Mouse (Mus musculus): ENCODE data around the gene Zswim4. TPM values are rescaled to one million over a fixed set of nuclear protein-coding genes. Genes with fewer than 3 reads are reported as not detected.

Zswim4 gene
- polyA plus RNA-seq, 1 experiment from 2014 or later = 2.0 TPM

GRCm38 (mm10) chr8:84255858-84256257 lies 19.0 kb upstream of the Zswim4 start:
- peak overlapping the region; percentile 100 for H3K4me2 ChIP-seq
- peaks cover 65% of the 10 kb centered on the region for H3K36me3 ChIP-seq (replicated peaks)
- WGBS (ENCODE audit: insufficient replicate concordance) = 72% methylated on average over 3 of the region's 3 CpGs
- H3K27ac ChIP-seq (replicated peaks) = 0 out of 2 replicates have a peak overlapping the region, but pooled peaks have one; percentile 91
- H3K4me1 ChIP-seq (replicated peaks) = peaks cover 30% of the 10 kb centered on the region
- no peaks in the 10 kb centered on the region for H3K27me3 ChIP-seq
- H3K9me3 ChIP-seq (replicated peaks) = no peaks in the 10 kb centered on the region
- peak overlapping the region; percentile 78 for H3K4me3 ChIP-seq (replicated peaks)
- H3K9ac ChIP-seq = no peak overlapping the region
- ATAC-seq (ENCODE audit: insufficient read depth) = no peak

- H3K27ac ChIP-seq (replicated peaks) = peak within 1 kb of the TSS; percentile 83
- H3K9ac ChIP-seq = peak within 1 kb of the TSS; percentile 90
- H3K9me3 ChIP-seq (replicated peaks) = no peaks in the 10 kb centered on the region
- WGBS (ENCODE audit: insufficient replicate concordance) = 4% methylated on average over 52 of the region's 52 CpGs
- peak; percentile 92 for ATAC-seq (ENCODE audit: insufficient read depth)
- no peaks in the 10 kb centered on the region for H3K27me3 ChIP-seq
- peaks cover 69% of the 10 kb centered on the region for H3K36me3 ChIP-seq (replicated peaks)
- peaks cover 32% of the 10 kb centered on the region for H3K4me1 ChIP-seq (replicated peaks)
- peak within 1 kb of the TSS; percentile 95 for H3K4me3 ChIP-seq (replicated peaks)
- peak within 1 kb of the TSS; percentile 74 for H3K4me2 ChIP-seq
These were observed 12.7 kb upstream of the Zswim4 start, which contains the start of gene D8Ertd738e for GRCm38 (mm10) chr8:84249257-84250170. Gene D8Ertd738e (minus strand): TSS chr8:84249719.

DNA sequence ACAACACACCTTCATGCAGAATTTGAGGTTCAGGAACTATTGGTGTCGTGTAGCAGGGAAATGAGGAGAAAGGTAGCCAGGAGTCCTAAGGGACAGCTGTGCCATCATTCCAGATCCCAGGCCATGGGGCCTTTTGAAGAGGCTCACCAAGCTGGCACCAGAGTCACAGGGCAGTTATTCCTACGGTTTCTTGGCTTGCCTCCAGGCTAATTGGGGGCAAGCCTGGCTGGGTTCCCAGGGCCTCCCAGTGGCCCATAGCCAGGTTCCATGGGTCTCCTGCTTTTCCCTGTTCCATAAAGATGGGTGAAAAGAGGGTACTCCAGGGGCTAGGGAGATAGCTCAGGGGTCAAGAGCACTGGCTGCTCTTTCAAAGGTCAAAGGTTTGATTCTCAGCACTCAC lies 5.0 kb upstream of the Zswim4 start:
- no peak for ATAC-seq (ENCODE audit: insufficient read depth)
- no peak overlapping the region for H3K9ac ChIP-seq
- H3K27ac ChIP-seq (replicated peaks) = no peak overlapping the region
- H3K36me3 ChIP-seq (replicated peaks) = peaks cover 30% of the 10 kb centered on the region
- 55% methylated on average over 2 of the region's 2 CpGs for WGBS (ENCODE audit: insufficient replicate concordance)
- H3K4me2 ChIP-seq = no peak overlapping the region
- H3K27me3 ChIP-seq = no peaks in the 10 kb centered on the region
- no peaks in the 10 kb centered on the region for H3K9me3 ChIP-seq (replicated peaks)
- H3K4me1 ChIP-seq (replicated peaks) = peaks cover 11% of the 10 kb centered on the region
- no peak overlapping the region for H3K4me3 ChIP-seq (replicated peaks)

- H3K36me3 ChIP-seq (replicated peaks) = peaks cover 23% of the 10 kb centered on the region
- H3K9ac ChIP-seq = no peak overlapping the region
- H3K27ac ChIP-seq (replicated peaks) = no peak overlapping the region
- peaks cover 17% of the 10 kb centered on the region for H3K4me1 ChIP-seq (replicated peaks)
- no peak for ATAC-seq (ENCODE audit: insufficient read depth)
- no peak overlapping the region for H3K4me2 ChIP-seq
- H3K27me3 ChIP-seq = no peaks in the 10 kb centered on the region
- no peak overlapping the region for H3K4me3 ChIP-seq (replicated peaks)
- no peaks in the 10 kb centered on the region for H3K9me3 ChIP-seq (replicated peaks)
- WGBS (ENCODE audit: insufficient replicate concordance) = 47% methylated on average over 6 of the region's 6 CpGs
These were observed 4.3 kb upstream of the Zswim4 start for GRCm38 (mm10) chr8:84241167-84241566.

DNA sequence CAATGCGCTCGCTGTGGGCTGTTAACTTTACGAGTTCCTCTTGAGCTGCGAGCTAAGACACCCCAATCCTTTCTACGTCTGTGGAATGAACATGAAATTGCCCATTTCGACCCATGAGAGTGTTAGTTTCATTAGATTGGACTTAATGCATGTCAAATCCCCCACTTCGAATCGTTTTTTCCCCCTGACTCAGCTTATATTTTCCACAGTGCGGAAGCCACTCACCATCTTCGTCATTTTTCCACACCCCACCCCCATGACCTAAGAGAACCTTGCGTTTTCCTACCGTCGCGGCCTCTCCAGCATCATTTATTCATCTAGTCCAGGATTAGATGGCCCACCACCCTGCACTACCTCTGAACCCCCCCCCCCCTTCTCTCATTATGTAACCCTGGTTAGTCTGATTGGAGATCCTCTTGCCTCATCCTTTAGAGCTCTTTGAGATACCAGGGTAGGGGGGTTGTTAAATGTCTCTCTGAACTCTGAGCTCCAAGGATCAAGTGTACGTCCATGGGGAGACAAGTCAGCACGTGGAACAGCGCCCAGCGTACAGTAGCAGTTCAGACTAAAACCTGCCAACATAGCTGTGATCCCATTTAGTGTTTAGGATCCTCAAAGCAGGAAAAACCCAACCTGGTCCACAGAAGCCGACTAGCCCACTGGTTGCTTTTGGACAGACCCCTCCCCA lies 831 bp upstream of the Zswim4 start:
- H3K27ac ChIP-seq (replicated peaks) = peak overlapping the region; percentile 78
- H3K36me3 ChIP-seq (replicated peaks) = no peaks in the 10 kb centered on the region
- H3K27me3 ChIP-seq = no peaks in the 10 kb centered on the region
- ATAC-seq (ENCODE audit: insufficient read depth) = no peak
- peak overlapping the region; percentile 90 for H3K4me3 ChIP-seq (replicated peaks)
- peak overlapping the region; percentile 74 for H3K9ac ChIP-seq
- 15% methylated on average over 19 of the region's 19 CpGs for WGBS (ENCODE audit: insufficient replicate concordance)
- H3K4me2 ChIP-seq = peak overlapping the region; percentile 94
- peaks cover 27% of the 10 kb centered on the region for H3K4me1 ChIP-seq (replicated peaks)
- H3K9me3 ChIP-seq (replicated peaks) = no peaks in the 10 kb centered on the region

GRCm38 (mm10) chr8:84236410-84236997 lies 351 bp downstream of the Zswim4 start:
- no peaks in the 10 kb centered on the region for H3K36me3 ChIP-seq (replicated peaks)
- no peaks in the 10 kb centered on the region for H3K27me3 ChIP-seq
- ATAC-seq (ENCODE audit: insufficient read depth) = no peak
- H3K9ac ChIP-seq = peak overlapping the region; percentile 93
- peaks cover 27% of the 10 kb centered on the region for H3K4me1 ChIP-seq (replicated peaks)
- peak overlapping the region; percentile 67 for H3K27ac ChIP-seq (replicated peaks)
- no peaks in the 10 kb centered on the region for H3K9me3 ChIP-seq (replicated peaks)
- H3K4me3 ChIP-seq (replicated peaks) = peak overlapping the region; percentile 90
- under 1% methylated on average over 27 of the region's 30 CpGs for WGBS (ENCODE audit: insufficient replicate concordance)
- peak overlapping the region; percentile 94 for H3K4me2 ChIP-seq

DNA sequence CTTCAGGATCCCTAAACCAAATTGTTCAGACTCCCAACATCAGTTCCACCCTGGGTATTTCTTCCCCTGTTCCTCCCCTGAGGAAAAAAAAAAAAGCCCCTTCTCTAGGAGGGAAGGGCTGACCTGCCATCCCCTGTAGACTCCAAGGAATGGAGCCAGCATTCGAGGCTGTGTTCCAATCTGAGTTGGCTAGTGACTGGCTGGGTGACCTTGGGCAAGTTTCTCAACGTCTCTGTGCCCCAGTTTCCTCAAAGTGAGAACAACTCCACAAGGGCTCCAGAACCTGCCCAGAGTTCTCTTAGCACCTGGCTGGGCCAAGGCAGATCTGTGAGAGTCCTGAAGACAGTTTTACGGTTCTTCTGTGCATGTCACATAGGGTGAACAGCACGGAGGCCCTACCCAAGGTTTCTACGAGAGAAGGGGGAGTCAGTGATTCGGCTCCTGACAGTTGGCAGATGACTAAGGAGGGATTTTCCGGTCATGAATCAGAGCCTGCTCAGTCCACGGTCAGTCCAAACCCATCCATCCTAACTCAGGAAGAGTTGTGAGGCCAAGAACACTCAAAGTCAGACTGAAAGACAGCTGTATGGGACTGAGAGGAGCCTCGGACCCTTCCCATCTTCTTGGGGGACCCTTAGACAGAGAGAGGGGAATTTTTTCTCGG lies 977 bp downstream of the Zswim4 start:
- peak overlapping the region; percentile 94 for H3K4me2 ChIP-seq
- no peaks in the 10 kb centered on the region for H3K9me3 ChIP-seq (replicated peaks)
- no peaks in the 10 kb centered on the region for H3K27me3 ChIP-seq
- H3K4me1 ChIP-seq (replicated peaks) = peaks cover 27% of the 10 kb centered on the region
- H3K36me3 ChIP-seq (replicated peaks) = no peaks in the 10 kb centered on the region
- 23% methylated on average over 10 of the region's 10 CpGs for WGBS (ENCODE audit: insufficient replicate concordance)
- H3K4me3 ChIP-seq (replicated peaks) = peak overlapping the region; percentile 90
- no peak for ATAC-seq (ENCODE audit: insufficient read depth)
- 0 out of 2 replicates have a peak overlapping the region, but pooled peaks have one; percentile 67 for H3K27ac ChIP-seq (replicated peaks)
- H3K9ac ChIP-seq = peak overlapping the region; percentile 93

DNA sequence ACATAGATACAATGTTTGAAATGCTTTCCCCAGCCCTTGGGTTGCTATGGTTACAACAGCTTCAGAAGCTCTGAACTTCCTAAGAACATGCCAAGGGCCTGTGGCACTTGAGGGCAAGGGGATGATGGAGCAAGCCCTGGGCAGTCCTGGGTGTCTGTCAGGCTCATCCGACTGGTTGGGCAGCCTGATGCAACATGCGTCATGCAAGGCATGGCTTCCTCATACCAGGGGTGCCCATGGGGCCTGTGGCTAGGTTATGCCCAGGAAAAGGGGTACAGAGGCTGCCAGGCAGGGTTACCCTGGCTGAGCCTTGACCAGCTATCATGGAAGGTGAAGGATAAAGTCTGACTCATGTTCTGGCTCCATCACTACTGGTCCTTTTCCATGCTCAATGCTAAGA lies 3.8 kb downstream of the Zswim4 start:
- no peak for ATAC-seq (ENCODE audit: insufficient read depth)
- Histone ChIP-seq H3K4me3 (replicated peaks) (no peak overlapping the region), H3K9ac (no peak overlapping the region), H3K27me3 (no peaks in the 10 kb centered on the region), H3K27ac (replicated peaks) (no peak overlapping the region), H3K4me1 (replicated peaks) (peaks cover 25% of the 10 kb centered on the region), H3K36me3 (replicated peaks) (peaks cover 4% of the 10 kb centered on the region; the same call in 1 of the 2 replicates), H3K9me3 (replicated peaks) (no peaks in the 10 kb centered on the region), H3K4me2 (no peak overlapping the region)
- 71% methylated on average over 2 of the region's 2 CpGs for WGBS (ENCODE audit: insufficient replicate concordance)

- Histone ChIP-seq H3K27ac (replicated peaks) (no peak overlapping the region), H3K9ac (no peak overlapping the region), H3K4me2 (no peak overlapping the region), H3K9me3 (replicated peaks) (no peaks in the 10 kb centered on the region), H3K4me1 (replicated peaks) (peaks cover 6% of the 10 kb centered on the region), H3K27me3 (no peaks in the 10 kb centered on the region), H3K36me3 (replicated peaks) (peaks cover 8% of the 10 kb centered on the region; the same call in 1 of the 2 replicates), H3K4me3 (replicated peaks) (no peak overlapping the region)
- 66% methylated on average over 17 of the region's 17 CpGs for WGBS (ENCODE audit: insufficient replicate concordance)
- ATAC-seq (ENCODE audit: insufficient read depth) = no peak
These were observed 6.1 kb downstream of the Zswim4 start for GRCm38 (mm10) chr8:84230735-84231134.

DNA sequence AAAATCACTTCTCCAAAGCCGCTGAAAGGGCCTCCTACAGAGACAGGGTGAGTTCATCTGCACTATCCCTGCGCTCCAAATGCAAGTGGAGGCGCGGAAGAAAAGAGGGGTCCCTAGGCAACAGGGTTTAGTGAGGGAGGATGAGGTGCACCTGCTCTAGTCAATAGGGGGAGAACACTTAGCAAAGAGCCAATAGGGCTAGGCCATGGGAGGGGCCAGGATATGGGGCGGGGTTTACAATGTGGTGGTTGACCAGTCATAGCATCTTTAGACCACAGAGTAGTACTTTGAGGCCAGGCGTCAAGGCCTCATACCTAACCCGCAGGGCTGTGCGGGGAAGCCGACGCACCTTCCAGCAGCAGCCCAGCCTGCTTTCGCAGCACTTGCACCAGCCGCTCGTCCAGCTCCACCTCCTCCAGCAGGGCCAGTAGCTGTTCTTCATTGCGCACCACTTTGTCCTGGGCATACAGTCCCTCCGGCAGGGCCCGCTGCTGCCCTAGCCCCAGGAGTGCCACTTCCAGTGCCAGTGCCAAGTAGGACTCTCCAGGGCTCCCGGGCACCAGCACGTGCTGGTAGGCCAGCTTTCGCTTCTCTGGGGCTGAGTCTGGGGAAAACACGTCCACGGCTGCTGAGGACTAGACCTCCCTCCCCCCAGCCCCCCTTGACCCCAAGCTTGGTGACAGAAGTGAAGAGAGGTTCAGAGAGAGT lies 13.4 kb downstream of the Zswim4 start:
- Histone ChIP-seq H3K4me2 (no peak overlapping the region), H3K4me3 (replicated peaks) (no peak overlapping the region), H3K27me3 (no peaks in the 10 kb centered on the region), H3K4me1 (replicated peaks) (peaks cover 15% of the 10 kb centered on the region), H3K9ac (no peak overlapping the region), H3K9me3 (replicated peaks) (no peaks in the 10 kb centered on the region), H3K27ac (replicated peaks) (no peak overlapping the region), H3K36me3 (replicated peaks) (peaks cover 8% of the 10 kb centered on the region)
- 76% methylated on average over 21 of the region's 21 CpGs for WGBS (ENCODE audit: insufficient replicate concordance)
- ATAC-seq (ENCODE audit: insufficient read depth) = no peak

All from liver, embryonic 15.5 days (tissue).